In the genomic region with DNA sequence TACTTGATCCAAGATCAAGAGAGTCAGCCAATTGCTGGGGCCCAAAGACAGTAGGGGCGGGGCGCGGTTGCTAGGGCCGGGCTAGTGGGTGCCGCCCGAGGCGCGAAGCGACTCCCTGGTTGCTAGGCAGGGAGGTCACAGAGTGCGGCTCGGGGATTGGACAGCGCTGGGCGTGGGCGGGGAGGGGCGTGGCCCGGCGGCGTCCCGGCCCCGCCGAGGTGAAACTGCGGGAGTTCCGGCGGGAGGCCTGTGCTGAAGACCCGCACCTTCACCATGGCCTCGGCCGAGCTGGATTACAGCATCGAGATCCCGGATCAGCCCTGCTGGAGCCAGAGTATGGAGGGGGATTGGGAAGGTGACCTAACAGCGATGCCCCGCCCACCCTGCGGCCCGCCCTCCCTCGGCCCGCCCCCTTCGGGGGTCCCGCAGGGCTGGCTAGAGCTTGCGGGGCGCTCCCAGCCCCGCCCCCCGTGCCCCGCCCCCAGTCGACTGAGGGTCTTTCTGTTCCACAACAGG, we compare ENCODE assay signal across 7 mouse cellular contexts. TPM values are rescaled to one million over a fixed set of nuclear protein-coding genes. Genes with fewer than 3 reads are reported as not detected.
DNase-seq lines count a peak whose midpoint lies in the region; ATAC-seq lines count a peak whose summit lies in the region.

TSS of gene Tmem53 (plus strand) at position 151 of the 516 bp plus-strand sequence.
TSS of gene Armh1 (minus strand) at position 325 of the 516 bp plus-strand sequence.

- peak; percentile 92 for DNase-seq in adrenal gland, adult 8-10 months
- DNase-seq in embryo, embryonic 11 days, result peak; percentile 98
- DNase-seq in gastrocnemius, postnatal 25 days, result peak; percentile 91
- DNase-seq in left cerebral cortex, postnatal 4 days, result peak; percentile 91
- DNase-seq in skeletal muscle tissue, adult 2 months (ENCODE audit: low read depth, low spot score), result peak; percentile 78

- WGBS in intestine, embryonic 15.5 days, result under 1% methylated on average over 42 of the region's 43 CpGs
- under 1% methylated on average over 41 of the region's 43 CpGs for WGBS in midbrain, embryonic 12.5 days

- H3K4me3 ChIP-seq in intestine, embryonic 15.5 days (replicated peaks), result peak within 1 kb of the TSS; percentile 74
- peak within 1 kb of the TSS; percentile 62 for H3K4me3 ChIP-seq in midbrain, embryonic 12.5 days

- peak; percentile 100 for ATAC-seq in intestine, embryonic 15.5 days
- peak; percentile 98 for ATAC-seq in midbrain, embryonic 12.5 days (ENCODE audit: low FRiP score, low read depth)

- H3K4me1 ChIP-seq in intestine, embryonic 15.5 days (replicated peaks), result peaks cover 11% of the 10 kb centered on the region; the same call in 1 of the 2 replicates
- peaks cover 11% of the 10 kb centered on the region for H3K4me1 ChIP-seq in midbrain, embryonic 12.5 days

- no peaks in the 10 kb centered on the region for H3K36me3 ChIP-seq in intestine, embryonic 15.5 days
- H3K36me3 ChIP-seq in midbrain, embryonic 12.5 days, result no peaks in the 10 kb centered on the region

- no peaks in the 10 kb centered on the region for H3K27me3 ChIP-seq in intestine, embryonic 15.5 days (replicated peaks)
- H3K27me3 ChIP-seq in midbrain, embryonic 12.5 days, result peaks cover 17% of the 10 kb centered on the region; the same call in 1 of the 2 replicates

- peak within 1 kb of the TSS; percentile 68 for H3K9ac ChIP-seq in intestine, embryonic 15.5 days
- peak within 1 kb of the TSS; percentile 68 for H3K9ac ChIP-seq in midbrain, embryonic 12.5 days (replicated peaks)

- intact Hi-C loops in left cerebral cortex, postnatal 4 days (cut with DNase I), result no loop called here

- H3K9me3 ChIP-seq in intestine, embryonic 15.5 days, result no peaks in the 10 kb centered on the region
- H3K9me3 ChIP-seq in midbrain, embryonic 12.5 days, result no peaks in the 10 kb centered on the region

- H3K4me2 ChIP-seq in intestine, embryonic 15.5 days (replicated peaks), result peak within 1 kb of the TSS; percentile 83
- peak within 1 kb of the TSS; percentile 59 for H3K4me2 ChIP-seq in midbrain, embryonic 12.5 days (replicated peaks)

- peak within 1 kb of the TSS; percentile 74 for H3K27ac ChIP-seq in intestine, embryonic 15.5 days
- H3K27ac ChIP-seq in midbrain, embryonic 12.5 days (replicated peaks), result peak within 1 kb of the TSS; percentile 71

RNA-seq across cellular contexts. Expression of gene Tmem53, which starts in this region (rescaled TPM):
- total RNA-seq in adrenal gland, adult 8-10 months (2022), result 100 to 1,000 TPM in 1 of 4 experiments, 10 to 100 TPM in 3; 52.4 to 103 (median 74.9) TPM
- 1 to 10 TPM; 3.4 to 6.6 TPM for total RNA-seq in gastrocnemius, postnatal 25 days (2021)
- 9.5 and 11.7 TPM in 2 replicates for polyA plus RNA-seq in intestine, embryonic 15.5 days (2015; fragmentation: Nextera tagmentation; extraction: Ambion mirVana)
- 1 to 10 TPM; 4.6 to 5.2 TPM for total RNA-seq in left cerebral cortex, postnatal 4 days (2021)
- polyA plus RNA-seq in midbrain, embryonic 12.5 days (2016; fragmentation: Nextera tagmentation; extraction: Ambion mirVana), result 7.1 TPM in 2 replicates

RNA-seq across cellular contexts. Expression of gene Armh1, which starts in this region (rescaled TPM):
- total RNA-seq in adrenal gland, adult 8-10 months (2022), result 1 to 10 TPM; 2.6 to 3.7 (median 3.0) TPM
- not detected for total RNA-seq in gastrocnemius, postnatal 25 days (2021)
- 0.19 and 0.32 TPM in 2 replicates for polyA plus RNA-seq in intestine, embryonic 15.5 days (2015; fragmentation: Nextera tagmentation; extraction: Ambion mirVana)
- 1 to 10 TPM; 1.3 to 1.4 TPM for total RNA-seq in left cerebral cortex, postnatal 4 days (2021)
- 0.32 and 0.47 TPM in 2 replicates for polyA plus RNA-seq in midbrain, embryonic 12.5 days (2016; fragmentation: Nextera tagmentation; extraction: Ambion mirVana)

Comparison
In these comparisons a context has a peak if more than half of its experiments do, and no peak if none do; other contexts are left out.
1. Peak in every context shown above with its lines: DNase-seq, ATAC-seq, H3K4me3 ChIP-seq and H3K27ac ChIP-seq.
2. RNA of gene Tmem53 (total RNA-seq): 52.4 to 103 TPM in adrenal gland, adult 8-10 months; 3.4 to 6.6 TPM in gastrocnemius, postnatal 25 days and 4.6 to 5.2 TPM in left cerebral cortex, postnatal 4 days; every median in the first group is over 4 times any median in the second.